Mouse (Mus musculus) kidney, adult 2 months (tissue): ENCODE results near the gene Gm8909.
"Not testable (repeated sequence)": the region's sequence is repeated elsewhere in the genome, so short reads cannot be mapped to it uniquely, and the experiment has no call there.

Experiments used
- CTCF ChIP-seq: fragments of 200-500 bp; conservative IDR thresholded peaks from 2 replicates; pipeline ENCODE4 v1.5.1; 2011; ENCODE audit warnings: low read depth, mild to moderate bottlenecking, control low read depth, low read length, moderate library complexity, mixed read lengths; ENCODE audit not compliant: insufficient read depth, insufficient read length
- POLR2A ChIP-seq: fragments of 200-500 bp; IDR thresholded peaks from one replicate; pipeline ENCODE4 v1.6.1; 2011; ENCODE audit warnings: low read depth, low read length, control low read depth

DNA sequence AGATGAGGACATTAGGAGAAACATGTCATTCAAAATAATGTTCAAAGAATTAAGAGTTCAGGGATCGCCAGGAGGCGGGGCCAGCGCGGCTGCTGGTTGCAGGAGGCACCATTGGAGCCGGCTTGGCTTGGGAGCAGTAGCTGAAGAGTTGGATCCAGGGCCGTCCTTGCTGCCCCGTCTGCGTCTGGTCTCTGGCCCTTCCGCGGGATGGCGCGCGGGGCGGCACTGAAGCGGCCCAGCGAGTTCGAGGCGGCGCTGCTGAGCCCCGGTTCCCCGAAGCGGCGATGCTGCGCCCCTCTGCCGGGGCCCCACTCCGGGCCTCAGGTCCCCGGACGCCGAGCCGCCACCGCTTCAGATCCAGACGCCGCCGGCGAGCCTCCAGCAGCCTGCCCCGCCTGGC, 10.6 kb downstream of the Gm8909 start:
- TF ChIP-seq CTCF, POLR2A: not testable (repeated sequence)
